Mouse (Mus musculus): ENCODE measurements around the gene Nr2f2.

Gene Nr2f2

GRCm38 (mm10) chr7:70331243-70332063 is 35.1 kb downstream of the Nr2f2 start:
- DNase-seq = peak; percentile 82

GRCm38 (mm10) chr7:70330761-70331242 is 35.7 kb downstream of the Nr2f2 start:
- no peak for DNase-seq

GRCm38 (mm10) chr7:70330207-70330562 is 36.4 kb downstream of the Nr2f2 start:
- DNase-seq = no peak

- no peak for DNase-seq
These were observed 36.9 kb downstream of the Nr2f2 start for GRCm38 (mm10) chr7:70329521-70330206.

GRCm38 (mm10) chr7:70329037-70329516 is 37.5 kb downstream of the Nr2f2 start:
- DNase-seq = no peak

GRCm38 (mm10) chr7:70328206-70329036 is 38.1 kb downstream of the Nr2f2 start:
- DNase-seq = no peak

DNA sequence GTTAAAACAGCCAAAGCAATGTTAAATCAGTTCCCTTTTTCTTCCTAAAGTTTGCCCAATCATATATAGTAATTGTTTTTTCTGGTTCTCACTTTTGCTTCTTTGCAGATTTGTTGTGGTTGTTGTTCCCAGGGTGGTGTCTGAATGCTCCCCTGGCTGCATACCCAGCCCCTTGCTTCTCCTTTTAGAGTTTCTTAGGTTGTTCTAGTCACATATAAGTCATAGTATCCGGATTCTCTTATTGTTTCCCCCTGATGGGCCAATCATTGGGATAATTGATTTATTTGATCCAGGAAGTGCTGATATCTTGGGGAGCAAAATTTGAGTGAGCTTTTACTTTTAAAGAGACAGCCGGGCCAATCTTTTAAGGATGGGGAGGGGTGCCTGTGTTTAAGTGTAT is 39.3 kb downstream of the Nr2f2 start:
- DNase-seq = no peak

DNA sequence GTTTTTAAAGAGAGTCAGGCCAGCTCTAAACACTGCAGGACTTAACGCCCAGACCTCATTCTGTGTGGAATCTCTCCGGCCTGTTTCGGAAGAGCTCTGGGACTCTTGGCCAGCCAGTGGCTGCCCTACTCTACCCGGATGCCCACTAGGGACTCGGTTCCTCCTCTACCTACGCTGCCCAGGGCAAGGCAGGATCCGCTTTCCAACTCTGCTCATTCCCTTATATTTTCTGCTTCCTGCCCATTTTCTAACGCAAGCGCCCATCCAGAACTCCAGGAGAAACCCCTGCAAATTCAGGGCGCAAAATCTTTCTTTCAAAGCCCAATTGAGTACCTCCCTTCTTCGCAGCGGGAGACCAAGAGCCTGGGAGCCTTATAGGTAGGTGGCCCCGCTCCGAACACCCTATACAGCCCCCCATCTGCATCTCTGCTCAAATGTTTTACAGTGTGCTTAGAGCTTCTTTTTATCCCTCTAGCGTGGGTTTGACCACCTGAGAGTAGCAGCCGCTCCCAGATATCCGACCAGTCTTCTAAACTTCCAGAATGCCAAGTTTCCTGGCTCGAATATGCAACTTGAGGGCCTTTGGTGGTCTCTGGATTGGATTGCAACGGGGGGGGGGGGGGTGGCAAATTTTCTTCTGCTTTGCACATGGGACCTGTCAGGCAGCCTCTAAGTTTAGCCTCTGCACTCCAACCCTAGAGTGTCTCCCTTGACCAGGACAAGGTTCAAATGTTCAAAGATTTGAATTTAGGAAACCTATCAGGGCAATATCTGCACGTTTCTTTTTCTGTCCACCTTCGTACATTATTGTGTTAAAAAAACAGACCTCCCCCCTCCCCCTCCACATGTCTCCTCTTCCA is 40.1 kb downstream of the Nr2f2 start:
- DNase-seq = no peak

DNA sequence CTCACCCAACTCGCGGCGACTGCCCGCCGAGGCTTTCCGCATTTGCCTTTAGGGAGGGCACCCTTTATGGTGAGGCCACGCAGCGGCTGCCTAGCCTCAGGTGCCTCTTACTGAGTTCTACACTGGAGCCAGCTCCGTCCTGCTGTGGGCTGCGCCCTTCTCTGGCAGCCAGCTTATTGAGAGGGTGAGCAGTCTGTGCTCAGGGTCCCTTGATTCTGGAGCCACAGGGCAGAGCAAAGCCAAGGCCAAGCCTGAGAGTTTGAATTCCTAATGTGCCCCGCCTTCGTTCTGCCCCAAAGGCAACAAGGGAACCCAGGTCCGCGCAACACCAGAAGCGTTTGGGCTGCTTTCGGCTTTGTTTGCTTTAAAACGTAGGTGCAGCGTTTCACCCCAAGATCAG is 41.2 kb downstream of the Nr2f2 start:
- no peak for DNase-seq

GRCm38 (mm10) chr7:70324541-70324940 is 42.0 kb downstream of the Nr2f2 start:
- DNase-seq = no peak

DNA sequence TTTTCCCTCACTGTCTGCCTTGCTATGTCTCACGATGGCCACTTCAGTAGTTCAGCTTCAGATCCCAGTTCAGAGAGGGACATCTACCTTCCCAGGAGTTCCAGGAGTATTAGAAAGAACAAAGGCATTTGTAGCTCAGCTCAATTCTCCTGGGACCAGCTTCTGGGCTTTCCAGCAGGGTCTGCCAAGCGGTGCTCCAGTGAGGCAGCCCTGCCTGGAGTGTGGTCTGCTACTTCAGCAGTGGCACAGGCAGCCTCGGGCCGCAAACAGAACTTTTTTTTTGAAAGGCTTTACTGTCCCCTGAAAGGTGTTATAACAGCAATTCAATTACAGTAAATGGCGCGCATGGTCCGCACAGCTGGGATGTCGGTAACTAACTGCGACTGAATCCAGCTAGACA is 42.5 kb downstream of the Nr2f2 start:
- DNase-seq = no peak

- DNase-seq = peak; percentile 32
These were observed 60.8 kb downstream of the Nr2f2 start for GRCm38 (mm10) chr7:70305716-70306115.

DNA sequence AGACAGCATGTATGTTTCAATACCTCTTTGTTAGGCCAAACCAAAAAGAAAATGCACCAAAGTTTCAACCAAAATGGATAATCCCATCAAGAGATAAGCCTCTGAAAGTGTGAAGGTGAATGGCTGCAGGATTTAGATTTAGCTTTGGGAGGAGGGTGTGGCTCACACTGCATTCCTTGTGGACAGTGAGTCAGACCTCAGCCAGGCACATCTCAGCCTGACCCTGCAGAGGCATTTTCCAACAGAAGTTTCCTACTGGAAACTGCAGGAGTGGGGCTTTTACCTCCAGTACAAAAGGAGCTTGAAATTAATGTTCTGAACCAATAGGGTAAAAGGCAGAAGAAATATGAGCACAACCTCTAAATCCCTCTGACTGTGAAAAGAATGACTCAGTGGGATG is 62.1 kb downstream of the Nr2f2 start:
- DNase-seq = no peak
